In the genomic region with DNA sequence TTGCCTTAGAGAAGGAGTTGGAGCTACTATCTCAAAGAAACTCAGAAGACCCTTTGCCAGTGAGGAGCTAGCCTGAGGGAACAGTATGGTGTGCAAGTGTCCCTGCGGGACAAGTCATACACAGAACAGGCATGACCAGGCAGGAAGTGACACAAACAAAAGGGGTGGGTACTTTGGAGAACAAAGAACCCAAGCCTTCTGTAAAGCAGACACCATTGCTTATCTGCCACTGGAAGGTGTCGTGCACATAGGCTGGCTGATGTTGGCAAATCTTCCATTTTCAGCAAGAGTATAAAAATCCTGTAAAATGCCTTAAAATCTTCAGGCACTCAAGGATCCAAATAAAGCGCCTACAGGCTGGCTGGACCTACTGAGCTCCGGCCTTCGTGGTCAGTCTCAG, we compare ENCODE assay signal across 1 mouse cellular context.
TF ChIP-seq lines count a peak whose summit lies in the region.

No protein-coding gene starts in this region.

TF ChIP-seq in MEL, 35 proteins besides CTCF, POLR2A, EP300 and RAD21 (continued from another document):
- TF ChIP-seq MAZ (IDR thresholded peaks at IDR 0.05; ENCODE audit: low read depth, low read length), result no peak
- no peak for TF ChIP-seq USF1 (IDR thresholded peaks at IDR 0.05; ENCODE audit: low read depth, low read length)
- TF ChIP-seq JUND (IDR thresholded peaks at IDR 0.05; ENCODE audit: low read depth, low read length), result no peak
